Mouse (Mus musculus): ENCODE data around the gene Hs6st1. TPM values are rescaled to one million over a fixed set of nuclear protein-coding genes. Genes with fewer than 3 reads are reported as not detected.

The Hs6st1 gene
- polyA plus RNA-seq, 1 experiment from 2014 or later: 6.7 TPM

DNA sequence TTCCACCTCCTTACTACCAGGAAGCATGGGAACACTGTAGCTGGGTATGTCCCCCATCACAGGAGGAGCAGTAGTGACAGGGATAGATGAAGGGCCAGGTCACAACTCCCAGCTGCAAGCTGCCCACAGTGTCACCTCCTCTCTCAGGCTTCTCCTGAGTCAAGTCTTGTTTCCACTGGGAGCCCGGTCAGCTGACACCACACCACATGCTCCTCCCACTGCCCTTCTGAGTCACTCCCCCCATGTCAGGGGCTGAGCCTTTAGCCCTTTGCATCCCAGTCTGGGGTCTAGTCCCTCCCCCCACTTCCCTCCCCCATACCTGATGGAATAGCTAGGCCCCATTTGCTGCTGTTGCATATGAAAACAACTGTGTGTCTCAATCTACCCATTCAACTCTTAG is 21.3 kb downstream of the Hs6st1 start:
- peaks cover 35% of the 10 kb centered on the region for H3K4me1 ChIP-seq (replicated peaks; ENCODE audit: control insufficient read depth, insufficient read depth, low read length)
- peaks cover 8% of the 10 kb centered on the region for H3K36me3 ChIP-seq (ENCODE audit: control insufficient read depth, insufficient read depth)
- no peak overlapping the region for H3K9ac ChIP-seq (ENCODE audit: low read depth, low read length)
- H3K9me3 ChIP-seq (ENCODE audit: control insufficient read depth): no peaks in the 10 kb centered on the region
- no peak for ATAC-seq
- H3K27me3 ChIP-seq (replicated peaks; ENCODE audit: control insufficient read depth, insufficient read depth, low read length): no peaks in the 10 kb centered on the region
- no peak for TF ChIP-seq CTCF (IDR thresholded peaks at IDR 0.05; ENCODE audit: low read depth)
- 17% methylated on average over 1 of the region's 1 CpGs for WGBS
- H3K27ac ChIP-seq (ENCODE audit: low read depth, low read length): peak overlapping the region; percentile 89
- peak overlapping the region; percentile 48 for H3K4me2 ChIP-seq (replicated peaks; ENCODE audit: low read depth)
- no peak overlapping the region for H3K4me3 ChIP-seq (ENCODE audit: low read depth, low read length)

GRCm38 (mm10) chr1:36090011-36090721 is 22.0 kb downstream of the Hs6st1 start:
- Histone ChIP-seq H3K36me3 (ENCODE audit: control insufficient read depth, insufficient read depth) (peaks cover 7% of the 10 kb centered on the region), H3K4me1 (replicated peaks; ENCODE audit: control insufficient read depth, insufficient read depth, low read length) (peaks cover 40% of the 10 kb centered on the region), H3K4me3 (ENCODE audit: low read depth, low read length) (no peak overlapping the region), H3K9ac (ENCODE audit: low read depth, low read length) (no peak overlapping the region), H3K27ac (ENCODE audit: low read depth, low read length) (peak overlapping the region; percentile 89), H3K4me2 (replicated peaks; ENCODE audit: low read depth) (peak overlapping the region; percentile 48), H3K9me3 (ENCODE audit: control insufficient read depth) (no peaks in the 10 kb centered on the region), H3K27me3 (replicated peaks; ENCODE audit: control insufficient read depth, insufficient read depth, low read length) (no peaks in the 10 kb centered on the region)
- TF ChIP-seq CTCF (IDR thresholded peaks at IDR 0.05; ENCODE audit: low read depth): no peak
- WGBS: 39% methylated on average over 6 of the region's 6 CpGs
- peak; percentile 22; the same call in 1 of the 2 replicates for ATAC-seq

DNA sequence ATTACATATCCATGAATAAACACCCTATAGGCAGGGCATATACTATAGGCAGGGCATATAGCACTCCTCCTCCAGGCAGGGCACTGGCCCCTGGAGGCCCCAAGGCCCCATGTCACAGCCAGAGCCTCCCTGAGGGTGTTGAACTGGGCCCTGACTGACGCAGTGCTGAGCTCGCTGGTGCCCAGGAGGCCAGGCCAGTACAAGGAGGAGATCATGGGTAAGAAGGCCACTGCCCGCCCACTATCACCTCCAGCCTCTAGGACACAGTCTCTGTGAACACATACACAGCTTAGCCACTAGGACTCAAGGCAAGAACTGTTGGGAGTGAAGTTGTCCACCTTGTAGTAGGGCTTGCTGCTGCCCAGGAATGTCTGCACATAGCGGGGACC is 22.5 kb downstream of the Hs6st1 start:
- Histone ChIP-seq H3K9me3 (ENCODE audit: control insufficient read depth) (no peaks in the 10 kb centered on the region), H3K4me2 (replicated peaks; ENCODE audit: low read depth) (0 out of 2 replicates have a peak overlapping the region, but pooled peaks have one; percentile 48), H3K27me3 (replicated peaks; ENCODE audit: control insufficient read depth, insufficient read depth, low read length) (no peaks in the 10 kb centered on the region), H3K9ac (ENCODE audit: low read depth, low read length) (no peak overlapping the region), H3K36me3 (ENCODE audit: control insufficient read depth, insufficient read depth) (peaks cover 7% of the 10 kb centered on the region), H3K4me1 (replicated peaks; ENCODE audit: control insufficient read depth, insufficient read depth, low read length) (peaks cover 45% of the 10 kb centered on the region), H3K27ac (ENCODE audit: low read depth, low read length) (peak overlapping the region; percentile 89), H3K4me3 (ENCODE audit: low read depth, low read length) (no peak overlapping the region)
- WGBS: 53% methylated on average over 4 of the region's 4 CpGs
- peak; percentile 83 for ATAC-seq
- TF ChIP-seq CTCF (IDR thresholded peaks at IDR 0.05; ENCODE audit: low read depth): peak; percentile 45

GRCm38 (mm10) chr1:36091246-36091645 is 23.0 kb downstream of the Hs6st1 start:
- no peak; the same call in 1 of the 2 replicates for ATAC-seq
- H3K27ac ChIP-seq (ENCODE audit: low read depth, low read length): peak overlapping the region; percentile 89

GRCm38 (mm10) chr1:36093741-36094140 is 25.5 kb downstream of the Hs6st1 start:
- H3K27me3 ChIP-seq (replicated peaks; ENCODE audit: control insufficient read depth, insufficient read depth, low read length): no peaks in the 10 kb centered on the region
- peaks cover 47% of the 10 kb centered on the region for H3K4me1 ChIP-seq (replicated peaks; ENCODE audit: control insufficient read depth, insufficient read depth, low read length)
- 65% methylated on average over 8 of the region's 8 CpGs for WGBS
- H3K27ac ChIP-seq (ENCODE audit: low read depth, low read length): 0 out of 2 replicates have a peak overlapping the region, but pooled peaks have one; percentile 15
- no peaks in the 10 kb centered on the region for H3K9me3 ChIP-seq (ENCODE audit: control insufficient read depth)
- no peak for TF ChIP-seq CTCF (IDR thresholded peaks at IDR 0.05; ENCODE audit: low read depth)
- no peak overlapping the region for H3K9ac ChIP-seq (ENCODE audit: low read depth, low read length)
- no peak overlapping the region for H3K4me2 ChIP-seq (replicated peaks; ENCODE audit: low read depth)
- no peak overlapping the region for H3K4me3 ChIP-seq (ENCODE audit: low read depth, low read length)
- 0 out of 2 replicates have a peak, but pooled peaks have one; percentile 21 for ATAC-seq
- peaks cover 16% of the 10 kb centered on the region for H3K36me3 ChIP-seq (ENCODE audit: control insufficient read depth, insufficient read depth)

More at GRCm38 (mm10) chr1:36091246-36091645, 23.0 kb downstream of the Hs6st1 start:
- Histone ChIP-seq H3K4me3 (ENCODE audit: low read depth, low read length) (no peak overlapping the region), H3K27me3 (replicated peaks; ENCODE audit: control insufficient read depth, insufficient read depth, low read length) (no peaks in the 10 kb centered on the region), H3K4me1 (replicated peaks; ENCODE audit: control insufficient read depth, insufficient read depth, low read length) (peaks cover 51% of the 10 kb centered on the region), H3K9me3 (ENCODE audit: control insufficient read depth) (no peaks in the 10 kb centered on the region), H3K4me2 (replicated peaks; ENCODE audit: low read depth) (no peak overlapping the region), H3K36me3 (ENCODE audit: control insufficient read depth, insufficient read depth) (peaks cover 11% of the 10 kb centered on the region), H3K9ac (ENCODE audit: low read depth, low read length) (no peak overlapping the region)
- 49% methylated on average over 6 of the region's 6 CpGs for WGBS
- TF ChIP-seq CTCF (IDR thresholded peaks at IDR 0.05; ENCODE audit: low read depth): no peak

GRCm38 (mm10) chr1:36095423-36096272 is 27.4 kb downstream of the Hs6st1 start:
- WGBS: 51% methylated on average over 12 of the region's 12 CpGs
- peak; percentile 30 for TF ChIP-seq CTCF (IDR thresholded peaks at IDR 0.05; ENCODE audit: low read depth)

More at GRCm38 (mm10) chr1:36095423-36096272, 27.4 kb downstream of the Hs6st1 start:
- Histone ChIP-seq H3K4me1 (replicated peaks; ENCODE audit: control insufficient read depth, insufficient read depth, low read length) (peaks cover 28% of the 10 kb centered on the region), H3K4me3 (ENCODE audit: low read depth, low read length) (no peak overlapping the region), H3K4me2 (replicated peaks; ENCODE audit: low read depth) (no peak overlapping the region), H3K36me3 (ENCODE audit: control insufficient read depth, insufficient read depth) (peaks cover 18% of the 10 kb centered on the region), H3K9me3 (ENCODE audit: control insufficient read depth) (no peaks in the 10 kb centered on the region), H3K27ac (ENCODE audit: low read depth, low read length) (peak overlapping the region; percentile 54), H3K9ac (ENCODE audit: low read depth, low read length) (no peak overlapping the region), H3K27me3 (replicated peaks; ENCODE audit: control insufficient read depth, insufficient read depth, low read length) (no peaks in the 10 kb centered on the region)
- peak; percentile 43; the same call in 1 of the 2 replicates for ATAC-seq
